Mouse (Mus musculus) erythroblast, adult 5-6 weeks (primary cell): ENCODE results near the gene Yipf2. TPM values are rescaled to one million over a fixed set of nuclear protein-coding genes. Genes with fewer than 3 reads are reported as not detected.

Experiments used
- ATAC-seq: replicated peaks from 2 replicates; pipeline ENCODE4 v1.8.0; 2016; ENCODE audit warnings: moderate number of reproducible peaks, mild to moderate bottlenecking, moderate TSS enrichment, inconsistent platforms; ENCODE audit not compliant: poor library complexity, low FRiP score, severe bottlenecking
- total RNA-seq, 2 experiments: library from RNA; stranded (forward) in 1 of 2; stranded (reverse) in 1 of 2; fragments of 150-400 nt in 1 of 2; fragments of 200-764, 138-1000 nt in 1 of 2; gene quantifications; 2 replicates each; pipeline versions ENCODE4 v1.2.3 to v1.2.4; 2015 to 2017; ENCODE audit warnings: low replicate concordance in 2 of 2

Gene Yipf2
- 1.3 and 2.3 TPM in 2 replicates for total RNA-seq (2015; ENCODE audit: low replicate concordance)
- 2.6 and 5.7 TPM in 2 replicates for total RNA-seq (2017; ENCODE audit: low replicate concordance)

- ATAC-seq, result peak; percentile 70
These were observed at the start of gene Yipf2, which contains the start of gene Timm29 for GRCm38 (mm10) chr9:21592703-21593121. Gene Yipf2 (minus strand): TSS chr9:21592828. Gene Timm29 (plus strand): TSS chr9:21592722.

DNA sequence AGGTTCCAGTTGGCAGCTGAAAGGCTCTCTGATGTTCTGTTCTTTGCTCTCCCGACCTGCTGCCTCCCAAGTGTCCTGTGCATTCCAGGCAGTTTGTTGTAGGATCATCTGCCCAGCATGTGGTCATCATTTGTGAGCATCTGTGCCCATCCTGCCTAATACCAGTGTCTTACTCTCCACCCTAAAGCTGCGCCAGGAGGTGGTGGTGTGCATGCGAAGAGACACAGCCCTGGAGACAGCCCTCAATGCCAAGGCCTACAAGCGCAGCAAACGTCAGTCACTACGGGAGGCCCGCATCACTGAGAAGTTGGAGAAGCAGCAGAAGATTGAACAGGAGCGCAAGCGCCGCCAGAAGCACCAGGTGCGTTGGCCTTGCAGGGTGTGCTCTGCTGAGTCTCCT, 46.4 kb upstream of the Yipf2 start:
- ATAC-seq, result no peak

GRCm38 (mm10) chr9:21635639-21636038, 43.0 kb upstream of the Yipf2 start:
- ATAC-seq, result no peak

- ATAC-seq, result no peak
These were observed 40.5 kb upstream of the Yipf2 start for GRCm38 (mm10) chr9:21633106-21633505.

DNA sequence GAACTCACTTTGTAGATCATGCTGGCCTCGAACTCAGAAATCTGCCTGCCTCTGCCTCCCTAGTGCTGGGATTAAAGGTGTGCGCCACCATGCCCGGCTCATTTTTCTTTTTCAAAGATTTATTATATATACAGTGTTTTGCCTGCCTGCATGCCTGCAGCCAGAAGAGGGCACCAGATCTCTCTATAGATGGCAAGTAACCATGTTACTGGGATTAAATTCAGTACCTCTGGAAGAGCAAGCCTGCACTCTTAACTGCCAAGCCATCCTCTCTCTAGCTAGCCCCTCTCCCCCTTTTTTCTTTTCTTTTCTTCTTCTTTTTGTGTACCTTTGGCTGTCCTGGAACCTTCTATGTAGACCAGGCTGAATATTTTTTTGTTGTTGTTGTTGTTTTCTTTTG, 38.0 kb upstream of the Yipf2 start:
- ATAC-seq, result peak; percentile 75

- ATAC-seq, result no peak
These were observed 34.6 kb upstream of the Yipf2 start for GRCm38 (mm10) chr9:21627145-21627795.

DNA sequence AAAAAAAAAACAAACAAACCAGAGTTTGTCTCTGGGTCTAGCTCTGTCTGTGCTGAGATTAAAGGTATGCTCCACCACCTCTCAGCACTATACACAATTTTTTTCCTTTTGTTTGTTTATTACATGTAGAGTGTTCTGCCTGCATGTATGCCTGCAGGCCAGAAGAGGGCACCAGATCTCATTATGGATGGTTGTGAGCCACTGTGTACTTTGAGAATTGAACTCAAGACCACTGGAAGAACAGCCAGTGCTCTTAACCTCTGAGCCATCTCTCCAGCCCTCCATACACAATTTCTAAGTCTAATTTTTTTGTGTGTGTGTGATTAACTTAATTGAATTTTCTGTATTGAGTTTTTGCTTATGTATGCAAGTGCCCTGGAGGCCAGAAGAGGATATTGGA, 33.9 kb upstream of the Yipf2 start:
- ATAC-seq, result peak; percentile 39; the same call in 1 of the 2 replicates

DNA sequence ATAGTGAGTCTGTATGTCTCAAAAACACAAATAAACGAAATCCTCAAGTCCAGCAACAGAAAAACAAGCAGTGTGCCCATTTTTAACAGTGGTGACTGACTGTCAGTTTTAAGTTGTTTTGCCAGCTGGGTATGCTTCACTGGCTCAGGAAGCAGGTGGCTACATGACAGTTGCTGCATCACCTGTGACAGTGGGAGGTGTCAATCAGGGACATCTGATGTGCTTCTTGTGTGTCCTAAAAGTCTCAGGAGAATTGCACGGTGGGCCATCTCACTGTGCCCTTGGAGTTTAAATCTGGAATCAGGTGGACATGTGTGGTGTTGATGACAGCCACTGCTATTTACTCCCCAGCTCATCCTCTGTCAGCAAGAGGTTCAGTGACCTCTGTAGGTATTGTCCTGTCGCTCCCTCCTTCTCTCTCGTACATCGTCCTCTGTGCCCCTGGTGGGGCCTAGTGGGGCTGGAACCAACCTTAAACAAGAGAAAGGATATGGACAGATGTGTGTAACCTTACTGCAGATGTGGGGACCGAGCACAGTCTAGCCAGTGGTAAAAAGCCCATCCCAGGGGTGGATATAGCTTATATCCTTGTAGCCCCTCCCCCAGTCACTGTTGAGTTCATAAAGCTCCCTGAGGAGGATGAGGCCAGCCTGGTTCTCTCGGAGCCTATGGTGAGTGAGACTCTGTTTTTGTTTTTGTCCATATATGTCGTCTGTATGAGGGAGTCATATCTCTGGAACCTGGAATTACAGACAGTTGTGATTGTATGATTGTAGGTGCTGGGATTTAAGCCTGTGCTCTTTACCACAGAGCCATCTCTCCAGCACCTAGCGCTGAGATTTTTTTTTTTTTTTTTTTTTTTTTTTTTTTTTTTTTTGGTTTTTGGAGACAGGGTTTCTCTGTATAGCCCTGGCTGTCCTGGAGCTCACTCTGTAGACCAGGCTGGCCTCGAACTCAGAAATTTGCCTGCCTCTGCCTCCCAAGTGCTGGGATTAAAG, 33.0 kb upstream of the Yipf2 start:
- ATAC-seq, result no peak

GRCm38 (mm10) chr9:21622676-21623075, 30.0 kb upstream of the Yipf2 start:
- ATAC-seq, result no peak

GRCm38 (mm10) chr9:21620229-21620628, 27.6 kb upstream of the Yipf2 start:
- no peak for ATAC-seq

DNA sequence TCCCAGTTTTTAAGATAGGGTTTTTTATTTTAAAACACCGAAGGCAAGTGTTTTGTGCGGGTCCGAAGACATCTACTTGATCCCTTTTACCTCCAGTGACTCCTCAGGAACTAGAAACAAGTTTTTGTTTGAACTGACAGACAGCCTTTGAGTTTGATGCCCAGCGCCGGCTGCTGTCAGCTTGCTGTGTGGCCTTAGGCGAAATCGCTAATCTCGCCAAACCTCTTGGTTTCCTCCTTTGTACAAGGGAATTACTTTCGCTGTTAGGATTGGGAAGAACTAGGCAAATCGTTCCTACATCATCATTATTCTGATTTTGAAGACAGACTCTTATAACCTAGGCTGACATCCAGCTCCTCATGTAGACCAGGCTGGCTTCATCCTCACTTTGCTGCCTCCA, 24.4 kb upstream of the Yipf2 start:
- peak; percentile 56 for ATAC-seq

DNA sequence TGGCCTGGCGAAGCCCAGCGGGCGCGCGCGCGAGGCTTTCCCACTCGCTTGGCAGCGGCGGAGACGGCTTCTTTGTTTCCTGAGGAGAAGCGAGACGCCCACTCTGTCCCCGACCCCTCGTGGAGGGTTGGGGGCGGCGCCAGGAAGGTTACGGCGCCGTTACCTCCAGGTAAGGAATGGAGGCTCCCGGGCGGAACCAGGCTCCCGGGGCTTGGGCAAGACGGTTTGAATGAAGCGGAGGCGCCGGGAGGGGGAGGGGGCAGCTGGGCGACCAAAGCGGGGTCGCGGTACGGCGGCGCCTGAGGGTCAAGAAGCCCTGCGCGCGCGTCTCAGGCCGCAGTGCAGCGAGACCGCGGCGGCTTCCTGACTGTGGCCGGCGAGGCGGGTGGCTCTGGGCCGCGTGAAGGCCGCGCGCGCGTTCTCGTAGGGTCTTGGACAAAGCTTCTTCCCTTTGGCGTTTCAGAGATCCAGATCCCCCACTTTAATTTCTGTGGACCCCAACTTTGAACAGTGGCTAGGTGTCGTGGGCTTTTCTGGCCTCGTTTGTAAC, 23.7 kb upstream of the Yipf2 start:
- ATAC-seq, result 0 out of 2 replicates have a peak, but pooled peaks have one; percentile 35

DNA sequence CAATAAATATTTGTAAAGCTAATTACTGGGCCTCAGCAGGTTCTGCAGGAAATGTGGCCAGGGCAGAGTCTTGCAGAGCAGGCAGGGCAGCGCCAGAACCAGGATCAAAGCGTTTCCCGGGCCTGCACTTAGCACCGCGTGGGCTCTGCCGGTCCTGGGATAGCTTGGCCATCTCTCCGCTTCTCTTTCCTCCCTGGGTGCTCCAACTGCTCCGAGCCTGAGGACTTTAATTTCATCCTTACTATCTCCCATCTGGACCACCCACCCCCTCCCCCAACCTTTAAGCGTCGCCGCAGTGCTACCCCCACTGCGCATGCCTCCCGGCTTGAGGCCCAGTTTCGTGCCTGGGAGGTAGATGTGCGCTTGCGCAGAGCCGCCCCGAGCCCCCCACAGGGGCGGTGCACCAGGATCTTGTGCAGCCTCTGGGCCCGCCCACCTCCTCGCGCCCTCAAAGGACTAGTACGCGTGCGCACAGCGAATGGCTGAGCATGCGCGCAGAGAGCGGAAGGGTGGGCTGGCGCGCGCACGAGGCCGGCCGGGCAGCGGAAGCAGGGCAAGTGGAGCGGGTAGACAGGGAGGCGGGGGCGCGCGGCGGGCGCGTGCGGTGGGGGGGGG, 23.1 kb upstream of the Yipf2 start, which contains the start of gene Smarca4:
Smarca4 (plus strand) TSS at position 553 of the 615 bp plus-strand sequence.
- peak; percentile 96 for ATAC-seq

- no peak; the same call in 1 of the 2 replicates for ATAC-seq
These were observed 22.4 kb upstream of the Yipf2 start for GRCm38 (mm10) chr9:21614864-21615616.

GRCm38 (mm10) chr9:21609861-21610260, 17.2 kb upstream of the Yipf2 start:
- ATAC-seq, result no peak

- ATAC-seq, result no peak
These were observed 14.0 kb upstream of the Yipf2 start for GRCm38 (mm10) chr9:21606648-21607047.

DNA sequence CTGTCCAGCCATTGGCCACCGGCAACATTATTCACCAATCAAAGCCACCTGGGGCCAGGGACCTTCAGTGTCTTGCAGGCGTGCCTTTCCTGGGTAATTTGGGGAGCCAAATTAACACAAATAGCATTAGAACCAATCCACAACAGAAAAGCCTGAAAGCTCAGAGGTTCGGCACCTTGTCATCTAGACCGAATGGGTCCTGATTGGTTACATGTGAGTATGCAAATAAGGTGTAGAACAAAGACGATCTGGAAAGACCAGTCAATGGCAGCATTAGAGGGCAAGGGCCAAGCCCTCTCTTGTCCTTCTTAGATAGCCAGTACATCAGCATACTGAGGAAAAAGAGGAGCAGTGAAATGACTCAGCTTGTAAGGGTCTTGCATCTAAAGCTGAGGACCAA, 13.2 kb upstream of the Yipf2 start:
- ATAC-seq, result no peak

- ATAC-seq, result no peak
These were observed 11.5 kb upstream of the Yipf2 start for GRCm38 (mm10) chr9:21604119-21604518.
